Mouse (Mus musculus) kidney, adult 2 months (tissue): ENCODE measurements at regions not wholly inside any gene's neighbourhood (a gene's known extent, or its start where the extent isn't known, plus 50 kb on each side); places are given as distances from the start of the nearest gene placed in this dataset.

Experiments used
- DNase-seq: peaks from one replicate; pipeline ENCODE4 v3.0.0; 2021
- H3K27ac ChIP-seq: fragments of 200-500 bp; 2 replicates; pipeline ENCODE4 v1.5.1; 2012; ENCODE audit warnings: low read depth, low read length, control low read depth, inconsistent platforms; ENCODE audit not compliant: insufficient read depth
- H3K27me3 ChIP-seq: fragments of 200-500 bp; replicated peaks from 2 replicates; pipeline ENCODE4 v1.6.1; 2012; ENCODE audit warnings: mild to moderate bottlenecking, moderate library complexity, low read length, inconsistent platforms; ENCODE audit not compliant: control insufficient read depth, insufficient read depth
- H3K36me3 ChIP-seq: fragments of 200-500 bp; 2 replicates; pipeline ENCODE4 v1.6.1; 2012; ENCODE audit warnings: mild to moderate bottlenecking, moderate library complexity, low read length, inconsistent platforms; ENCODE audit not compliant: control insufficient read depth, insufficient read depth
- H3K4me1 ChIP-seq: fragments of 200-500 bp; 2 replicates; pipeline ENCODE4 v1.6.1; 2011; ENCODE audit warnings: low read length; ENCODE audit not compliant: control insufficient read depth, insufficient read depth
- H3K4me3 ChIP-seq: fragments of 200-500 bp; 2 replicates; pipeline ENCODE4 v1.5.1; 2011; ENCODE audit warnings: mild to moderate bottlenecking, low read depth, low read length, control low read depth; ENCODE audit not compliant: insufficient read depth
- CTCF ChIP-seq: fragments of 200-500 bp; conservative IDR thresholded peaks from 2 replicates; pipeline ENCODE4 v1.5.1; 2011; ENCODE audit warnings: low read depth, mild to moderate bottlenecking, control low read depth, low read length, moderate library complexity, mixed read lengths; ENCODE audit not compliant: insufficient read depth, insufficient read length
- POLR2A ChIP-seq: fragments of 200-500 bp; IDR thresholded peaks from one replicate; pipeline ENCODE4 v1.6.1; 2011; ENCODE audit warnings: low read depth, low read length, control low read depth
- WGBS: fragments of 180-500 bp; shearing (Covaris S2); methylation state at CpG from one replicate; pipeline ENCODE4 v1.1.7; 2018; 5-methylcytosine and 5-hydroxymethylcytosine counted together

GRCm38 (mm10) chr5:136635119-136635518 lies 57.8 kb upstream of the Myl10 start:
- Histone ChIP-seq H3K27me3 (no peaks in the 10 kb centered on the region), H3K4me3 (no peak overlapping the region), H3K27ac (no peak overlapping the region), H3K4me1 (no peaks in the 10 kb centered on the region), H3K36me3 (no peaks in the 10 kb centered on the region)
- WGBS: 82% methylated on average over 2 of the region's 2 CpGs
- DNase-seq: no peak
- TF ChIP-seq CTCF (no peak), POLR2A (no peak)

- H3K4me3 ChIP-seq: no peak overlapping the region
- 74% methylated on average over 1 of the region's 1 CpGs for WGBS
These were observed 56.5 kb upstream of the Myl10 start for GRCm38 (mm10) chr5:136636476-136636875.

DNA sequence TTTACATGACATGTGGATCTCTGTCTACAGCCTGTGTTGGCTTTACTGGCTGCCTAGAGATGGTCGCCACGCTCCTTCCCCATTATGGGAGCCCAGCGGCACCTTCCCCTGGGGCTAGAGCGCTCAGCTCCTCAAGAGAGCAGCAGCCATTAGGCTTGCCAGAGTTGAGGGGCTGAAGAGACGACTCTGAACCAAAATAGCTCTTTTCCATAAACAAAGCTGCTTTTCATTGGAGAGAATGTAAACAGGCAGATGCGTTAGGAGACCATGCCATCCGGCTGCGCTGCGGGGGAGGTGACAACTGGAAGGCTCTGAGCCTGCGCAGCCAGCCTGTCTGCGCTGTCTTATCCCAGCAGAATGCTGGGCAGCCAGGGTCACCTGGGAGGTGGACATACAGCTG lies 55.1 kb upstream of the Myl10 start:
- no peak overlapping the region for H3K4me3 ChIP-seq
- no peak for DNase-seq
- H3K4me1 ChIP-seq: no peaks in the 10 kb centered on the region
- no peaks in the 10 kb centered on the region for H3K27me3 ChIP-seq
- no peak for TF ChIP-seq POLR2A
- TF ChIP-seq CTCF: no peak
- H3K36me3 ChIP-seq: no peaks in the 10 kb centered on the region
- WGBS: 77% methylated on average over 11 of the region's 11 CpGs
- no peak overlapping the region for H3K27ac ChIP-seq

More at GRCm38 (mm10) chr5:136636476-136636875, 56.5 kb upstream of the Myl10 start:
- no peaks in the 10 kb centered on the region for H3K36me3 ChIP-seq
- no peak for TF ChIP-seq CTCF
- TF ChIP-seq POLR2A: no peak
- no peak for DNase-seq
- no peak overlapping the region for H3K27ac ChIP-seq
- no peaks in the 10 kb centered on the region for H3K27me3 ChIP-seq
- H3K4me1 ChIP-seq: no peaks in the 10 kb centered on the region

DNA sequence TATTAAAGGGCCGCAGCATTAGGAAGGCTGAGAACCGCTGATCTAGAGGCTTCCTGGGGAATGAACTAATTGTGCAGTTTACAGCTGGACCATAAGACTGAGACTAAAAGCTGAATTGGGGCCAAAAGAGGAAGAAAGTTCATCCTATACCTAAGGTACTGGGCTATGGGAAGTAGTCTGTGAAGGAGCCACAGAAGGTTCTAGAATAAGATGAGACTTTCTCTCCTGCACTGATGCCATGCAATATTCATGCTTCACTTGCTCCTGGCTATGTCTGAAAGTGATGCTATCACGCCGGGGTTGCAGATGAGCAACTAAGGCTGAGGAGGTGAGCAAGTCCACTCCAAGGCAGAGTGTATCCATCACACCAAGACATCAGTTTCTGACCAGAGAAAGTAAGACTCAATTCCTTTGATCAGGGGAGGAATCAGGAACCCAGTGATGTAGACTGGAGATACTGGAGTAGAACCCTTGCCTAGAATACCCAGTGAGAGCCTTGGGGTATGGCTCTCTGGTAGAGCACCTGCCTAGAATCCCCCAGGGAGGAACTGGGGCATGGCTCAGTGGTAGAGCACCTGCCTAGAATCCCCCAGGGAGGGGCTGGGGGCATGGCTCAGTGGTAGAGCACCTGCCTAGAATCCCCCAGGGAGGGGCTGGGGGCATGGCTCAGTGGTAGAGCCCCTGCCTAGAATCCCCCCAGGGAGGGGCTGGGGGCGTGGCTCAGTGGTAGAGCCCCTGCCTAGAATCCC lies 51.9 kb upstream of the Myl10 start:
- no peaks in the 10 kb centered on the region for H3K27me3 ChIP-seq
- no peaks in the 10 kb centered on the region for H3K36me3 ChIP-seq
- no peak for DNase-seq
- no peak overlapping the region for H3K4me3 ChIP-seq
- 86% methylated on average over 5 of the region's 5 CpGs for WGBS
- no peak overlapping the region for H3K27ac ChIP-seq
- H3K4me1 ChIP-seq: no peaks in the 10 kb centered on the region
- no peak for TF ChIP-seq POLR2A

DNA sequence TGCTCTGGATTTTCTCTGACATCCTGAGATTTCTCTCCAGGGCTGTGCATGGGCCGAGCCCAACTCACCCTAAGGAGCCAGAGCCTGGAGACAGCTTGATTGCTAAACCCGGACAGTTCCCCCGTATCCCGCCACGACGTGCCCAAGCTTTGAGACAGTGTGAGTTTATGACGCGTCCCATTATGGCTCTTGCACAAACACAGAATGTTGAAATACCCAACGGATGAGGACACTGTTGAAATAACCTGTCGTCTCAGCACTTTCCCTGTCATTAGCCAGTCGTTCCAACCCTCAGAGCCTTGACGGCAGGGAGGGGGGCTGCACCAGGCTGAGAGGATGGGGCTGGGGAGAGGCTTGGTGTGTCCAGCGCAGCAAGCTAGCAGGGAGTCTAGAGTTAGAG lies 50.7 kb upstream of the Myl10 start:
- no peaks in the 10 kb centered on the region for H3K4me1 ChIP-seq
- no peak for TF ChIP-seq POLR2A
- TF ChIP-seq CTCF: no peak
- no peak for DNase-seq
- H3K27me3 ChIP-seq: no peaks in the 10 kb centered on the region
- H3K4me3 ChIP-seq: no peak overlapping the region
- WGBS: 38% methylated on average over 13 of the region's 13 CpGs
- no peak overlapping the region for H3K27ac ChIP-seq
- H3K36me3 ChIP-seq: no peaks in the 10 kb centered on the region
